Mouse (Mus musculus) liver, embryonic 13.5 days (tissue): ENCODE data around the gene Gm49320. TPM values are rescaled to one million over a fixed set of nuclear protein-coding genes. Genes with fewer than 3 reads are reported as not detected.
A peak's percentile ranks its signal among the peaks of the same experiment; 100 is the strongest.

Source experiments
- ATAC-seq: fragments of 200-750 bp; cut with Nextera tagmentation; 2 replicates; pipeline ENCODE4 v1.8.0; 2017; ENCODE audit warnings: low read depth, mild to moderate bottlenecking, moderate number of reproducible peaks, moderate library complexity
- DNase-seq: peaks from one replicate; pipeline ENCODE4 v3.0.0; 2022
- H3K27ac ChIP-seq: fragments of 300-500 bp; sonication (generic); 2 replicates; pipeline ENCODE4 v1.5.1; 2015; ENCODE audit warnings: moderate library complexity, mild to moderate bottlenecking, inconsistent platforms
- H3K27me3 ChIP-seq: fragments of 300-500 bp; sonication (generic); 2 replicates; pipeline ENCODE4 v1.6.1; 2015; ENCODE audit warnings: mild to moderate bottlenecking, inconsistent platforms
- H3K36me3 ChIP-seq: fragments of 300-500 bp; sonication (generic); 2 replicates; pipeline ENCODE4 v1.6.1; 2015; ENCODE audit warnings: mild to moderate bottlenecking, inconsistent platforms
- H3K4me1 ChIP-seq: fragments of 300-500 bp; sonication (generic); replicated peaks from 2 replicates; pipeline ENCODE4 v1.6.1; 2015; ENCODE audit warnings: inconsistent platforms
- H3K4me2 ChIP-seq: fragments of 300-500 bp; sonication (generic); 2 replicates; pipeline ENCODE4 v1.6.1; 2015; ENCODE audit warnings: inconsistent platforms, mild to moderate bottlenecking, moderate library complexity
- H3K4me3 ChIP-seq: fragments of 300-500 bp; sonication (generic); replicated peaks from 2 replicates; pipeline ENCODE4 v1.5.1; 2015; ENCODE audit warnings: mild to moderate bottlenecking, inconsistent platforms
- H3K9ac ChIP-seq: fragments of 300-500 bp; sonication (generic); 2 replicates; pipeline ENCODE4 v1.6.1; 2015; ENCODE audit warnings: mild to moderate bottlenecking, inconsistent platforms
- H3K9me3 ChIP-seq: fragments of 300-500 bp; sonication (generic); replicated peaks from 2 replicates; pipeline ENCODE4 v1.6.1; 2016; ENCODE audit warnings: inconsistent platforms
- WGBS: fragments of 180-500 bp; shearing (Covaris S2); methylation state at CpG from one replicate; pipeline ENCODE4 v1.1.7; 2015; ENCODE audit not compliant: insufficient replicate concordance; 5-methylcytosine and 5-hydroxymethylcytosine counted together
- polyA plus RNA-seq: library from polyadenylated mRNA; unstranded; fragments of >200 nt; fragmentation: Nextera tagmentation; extraction: Ambion mirVana; gene quantifications from 2 replicates; pipeline ENCODE4 v1.2.1, GENCODE M21; 2015

Gm49320 gene
- polyA plus RNA-seq, 1 experiment from 2014 or later: 0.23 TPM

DNA sequence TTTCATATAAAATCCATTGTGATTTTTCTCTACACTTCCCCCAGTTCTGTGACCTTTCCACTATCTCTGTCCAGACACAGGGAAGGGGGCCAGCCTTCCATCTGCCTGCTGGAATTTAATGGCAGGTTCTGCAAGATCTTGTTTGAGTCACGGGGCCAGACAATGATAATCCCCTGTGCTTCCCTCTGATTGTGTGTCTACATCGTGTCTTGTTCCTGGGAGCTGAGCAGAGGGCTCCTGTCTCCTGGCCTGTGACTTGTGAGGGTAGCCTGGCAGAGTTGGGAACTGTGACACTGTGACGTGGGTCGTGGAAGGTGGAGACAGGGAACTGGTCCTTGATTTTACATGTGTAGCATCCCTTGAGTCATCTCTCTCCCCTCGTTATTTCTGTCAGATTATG is 8.9 kb upstream of the Gm49320 start:
- DNase-seq (no peak), ATAC-seq (no peak)
- no peak overlapping the region for H3K9ac ChIP-seq
- H3K9me3 ChIP-seq: no peaks in the 10 kb centered on the region
- H3K27me3 ChIP-seq: peaks cover 45% of the 10 kb centered on the region
- no peaks in the 10 kb centered on the region for H3K36me3 ChIP-seq
- H3K4me3 ChIP-seq: no peak overlapping the region
- 55% methylated on average over 5 of the region's 5 CpGs for WGBS
- peaks cover 23% of the 10 kb centered on the region for H3K4me1 ChIP-seq
- H3K4me2 ChIP-seq: no peak overlapping the region
- no peak overlapping the region for H3K27ac ChIP-seq

DNA sequence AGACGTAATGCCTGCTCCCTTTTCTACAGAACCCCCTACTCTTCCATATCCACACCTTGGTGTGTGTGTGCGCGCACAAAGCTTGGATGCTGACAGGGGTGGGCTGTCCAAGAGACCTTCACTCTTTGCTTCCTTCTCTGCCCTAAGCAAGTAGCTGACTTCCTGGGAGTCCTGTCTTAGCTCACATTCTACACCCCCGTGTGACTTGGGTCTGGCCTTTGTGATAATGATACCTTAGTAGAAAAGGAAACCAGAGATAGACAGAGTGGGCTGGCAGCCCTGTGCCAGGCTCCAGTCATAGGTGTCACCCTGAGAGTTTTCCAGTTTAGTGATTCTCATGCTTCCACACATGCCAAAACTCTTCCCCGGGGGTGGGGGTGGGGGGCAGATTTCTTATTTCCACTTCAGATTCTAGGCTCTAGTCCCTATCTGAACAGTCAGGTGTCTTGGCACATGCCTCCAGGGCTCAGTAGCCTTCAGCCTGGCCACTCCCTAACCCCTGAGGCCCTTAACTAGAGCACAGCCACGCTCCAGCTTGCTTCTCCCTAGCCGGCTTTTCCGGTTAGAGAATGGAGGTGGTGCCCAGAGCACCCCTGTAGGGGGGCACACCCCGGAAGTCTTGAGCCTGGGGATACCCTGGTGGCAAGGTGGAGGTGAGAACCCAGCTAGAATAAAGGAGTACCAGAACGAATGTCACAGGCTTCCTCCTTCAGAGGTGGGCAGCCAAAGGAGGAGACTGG is 7.9 kb upstream of the Gm49320 start:
- H3K9ac ChIP-seq: no peak overlapping the region

DNA sequence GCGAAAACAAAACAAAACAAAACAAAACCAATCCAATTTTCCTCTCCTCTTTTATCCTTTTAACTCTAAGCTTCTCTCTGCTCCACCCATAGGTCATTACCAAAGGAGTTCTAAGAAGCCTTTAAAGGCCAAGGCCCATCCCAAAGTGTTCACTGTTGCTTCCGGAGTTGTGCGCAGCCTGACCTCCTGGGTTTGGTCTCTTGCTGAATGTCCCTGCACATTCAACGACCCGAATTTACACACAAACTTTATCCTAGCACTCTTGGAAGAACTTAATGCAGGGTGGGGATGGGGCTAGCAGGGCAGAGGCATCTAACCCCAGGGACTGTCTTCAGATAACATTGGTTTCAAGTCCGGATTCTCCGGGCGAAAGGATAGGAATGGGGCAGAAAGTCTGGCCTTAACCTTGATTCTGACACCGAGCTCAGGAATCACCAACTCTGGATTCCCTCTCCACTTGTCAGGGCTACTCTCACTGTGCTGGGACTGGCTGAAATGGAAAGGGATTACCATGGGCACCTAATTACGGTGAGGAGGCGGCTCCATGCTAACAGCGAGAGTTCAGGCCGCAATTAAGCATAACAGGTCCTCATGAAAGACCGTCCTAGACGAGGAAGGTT is 741 bp upstream of the Gm49320 start:
- DNase-seq (no peak), ATAC-seq (no peak; the same call in 1 of the 2 replicates)
- 18% methylated on average over 15 of the region's 15 CpGs for whole genome bisulfite sequencing
- Histone ChIP-seq H3K9ac (peak overlapping the region; percentile 86), H3K27me3 (peaks cover 5% of the 10 kb centered on the region; the same call in 1 of the 2 replicates), H3K4me2 (peak overlapping the region; percentile 91), H3K36me3 (peaks cover 23% of the 10 kb centered on the region), H3K27ac (peak overlapping the region; percentile 97), H3K9me3 (no peaks in the 10 kb centered on the region), H3K4me1 (peaks cover 47% of the 10 kb centered on the region), H3K4me3 (peak overlapping the region; percentile 81)

More for the DNA sequence above, 7.9 kb upstream of the Gm49320 start:
- Histone ChIP-seq H3K4me2 (no peak overlapping the region), H3K27ac (no peak overlapping the region), H3K27me3 (peaks cover 40% of the 10 kb centered on the region), H3K4me1 (peaks cover 23% of the 10 kb centered on the region), H3K36me3 (no peaks in the 10 kb centered on the region), H3K9me3 (no peaks in the 10 kb centered on the region), H3K4me3 (no peak overlapping the region)
- ATAC-seq (peak; percentile 52), DNase-seq (no peak)
- WGBS: 45% methylated on average over 10 of the region's 10 CpGs

DNA sequence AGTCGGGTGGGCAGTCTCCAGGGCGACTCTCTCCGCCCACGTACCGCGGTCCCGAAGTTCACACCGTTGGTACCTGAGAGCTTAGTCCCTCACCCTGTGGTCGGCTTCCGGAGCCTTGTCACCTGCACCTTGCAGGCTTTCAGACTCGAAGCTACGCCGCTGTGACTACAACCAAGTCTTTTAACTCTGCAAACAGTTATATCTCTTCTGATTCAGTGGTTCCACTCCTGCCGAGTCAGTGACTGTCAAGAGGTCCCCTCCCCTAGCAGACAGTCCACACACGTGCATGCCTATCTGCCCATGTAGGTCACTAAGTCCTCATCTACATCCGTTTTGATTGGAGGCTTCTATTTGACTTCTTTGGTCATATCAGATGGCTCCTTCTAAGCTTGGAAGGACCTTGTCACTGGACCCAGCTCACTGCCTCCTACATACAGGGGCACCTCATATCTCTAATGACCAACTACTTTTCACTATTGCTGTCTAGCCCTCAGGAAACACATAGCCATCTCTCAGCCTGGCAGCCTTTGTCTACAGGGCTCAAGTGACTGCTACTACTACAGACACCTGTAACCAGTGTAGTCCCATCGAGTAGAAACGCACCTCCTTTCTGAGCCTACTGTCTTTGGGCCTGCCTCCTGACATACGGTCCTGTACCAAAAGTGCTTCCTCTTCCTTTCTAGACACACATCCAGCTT is 677 bp downstream of the Gm49320 start:
- Histone ChIP-seq H3K4me1 (peaks cover 47% of the 10 kb centered on the region), H3K4me3 (peak overlapping the region; percentile 81), H3K27me3 (peaks cover 5% of the 10 kb centered on the region; the same call in 1 of the 2 replicates), H3K4me2 (peak overlapping the region; percentile 91), H3K27ac (peak overlapping the region; percentile 97), H3K9me3 (no peaks in the 10 kb centered on the region), H3K9ac (peak overlapping the region; percentile 86), H3K36me3 (peaks cover 37% of the 10 kb centered on the region)
- DNase-seq (no peak), ATAC-seq (peak; percentile 45)
- 8% methylated on average over 19 of the region's 19 CpGs for WGBS

DNA sequence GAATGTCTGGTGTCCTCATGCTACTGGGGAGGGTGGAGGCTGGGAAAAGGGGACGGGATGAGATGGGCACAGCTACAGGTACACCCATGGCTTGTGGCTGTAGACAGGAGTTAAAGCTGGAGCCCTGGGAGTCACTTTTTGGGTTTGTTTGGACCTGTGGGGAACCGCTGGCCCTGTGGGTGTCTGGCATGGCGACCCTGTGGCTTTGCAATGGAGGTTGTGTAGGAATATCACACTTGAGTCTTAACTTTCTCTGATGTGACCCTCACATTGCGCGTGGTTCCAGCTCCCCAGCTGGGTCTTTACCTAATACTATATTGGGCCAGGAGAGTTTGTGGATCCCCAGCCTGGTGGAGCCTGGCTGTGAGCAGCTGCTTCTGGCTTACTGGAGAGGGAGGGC is 6.4 kb downstream of the Gm49320 start:
- Histone ChIP-seq H3K4me1 (peaks cover 45% of the 10 kb centered on the region), H3K4me2 (no peak overlapping the region), H3K4me3 (no peak overlapping the region), H3K27me3 (no peaks in the 10 kb centered on the region), H3K9ac (no peak overlapping the region), H3K9me3 (no peaks in the 10 kb centered on the region), H3K27ac (no peak overlapping the region), H3K36me3 (peaks cover 87% of the 10 kb centered on the region)
- ATAC-seq (no peak), DNase-seq (no peak)
- 88% methylated on average over 5 of the region's 5 CpGs for WGBS

DNA sequence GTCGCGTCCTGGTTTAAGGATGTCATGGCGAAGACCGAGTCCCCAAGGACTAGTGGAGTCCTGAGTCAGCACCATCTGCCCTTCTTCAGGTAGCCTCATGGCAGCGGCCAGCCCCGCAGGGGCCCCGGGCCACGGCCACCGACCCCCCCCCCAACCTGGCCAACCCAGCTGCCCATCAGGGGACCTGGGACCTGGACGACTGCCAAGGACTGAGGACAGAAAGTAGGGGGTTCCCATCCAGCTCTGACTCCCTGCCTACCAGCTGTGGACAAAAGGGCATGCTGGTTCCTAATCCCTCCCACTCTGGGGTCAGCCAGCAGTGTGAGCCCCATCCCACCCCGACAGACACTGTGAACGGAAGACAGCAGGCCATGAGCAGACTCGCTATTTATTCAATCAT is 7.1 kb downstream of the Gm49320 start:
- H3K4me2 ChIP-seq: no peak overlapping the region
- no peak overlapping the region for H3K9ac ChIP-seq
- no peaks in the 10 kb centered on the region for H3K9me3 ChIP-seq
- no peaks in the 10 kb centered on the region for H3K27me3 ChIP-seq
- peaks cover 45% of the 10 kb centered on the region for H3K4me1 ChIP-seq
- DNase-seq: no peak
- H3K27ac ChIP-seq: no peak overlapping the region
- peaks cover 84% of the 10 kb centered on the region for H3K36me3 ChIP-seq
- ATAC-seq: no peak
- WGBS: 87% methylated on average over 13 of the region's 13 CpGs
- H3K4me3 ChIP-seq: no peak overlapping the region

DNA sequence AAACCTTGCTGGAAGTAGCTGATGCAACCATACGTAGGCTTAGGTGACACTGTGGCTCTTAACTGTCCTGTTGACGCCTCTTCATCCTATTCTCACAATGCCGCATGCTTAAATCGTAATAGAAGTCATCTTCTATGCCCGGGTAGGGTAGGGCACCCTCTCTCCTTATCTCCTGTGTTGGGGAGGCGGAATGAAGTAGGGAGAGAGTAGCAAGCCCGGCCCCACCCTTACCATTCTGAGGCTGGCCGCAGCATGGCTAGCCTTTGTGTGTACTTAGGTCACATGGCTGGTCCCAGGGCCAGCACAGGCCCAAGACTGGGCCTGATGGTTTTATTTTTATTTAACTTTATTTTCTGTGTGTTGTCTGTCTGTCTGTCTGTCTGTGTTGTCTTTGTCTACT is 8.6 kb downstream of the Gm49320 start:
- Histone ChIP-seq H3K4me1 (peaks cover 41% of the 10 kb centered on the region), H3K9me3 (no peaks in the 10 kb centered on the region), H3K4me3 (no peak overlapping the region), H3K4me2 (no peak overlapping the region), H3K27me3 (no peaks in the 10 kb centered on the region), H3K27ac (no peak overlapping the region), H3K36me3 (peaks cover 72% of the 10 kb centered on the region), H3K9ac (no peak overlapping the region)
- ATAC-seq: peak; percentile 32; the same call in 1 of the 2 replicates
- DNase-seq: no peak
- 78% methylated on average over 8 of the region's 8 CpGs for WGBS

DNA sequence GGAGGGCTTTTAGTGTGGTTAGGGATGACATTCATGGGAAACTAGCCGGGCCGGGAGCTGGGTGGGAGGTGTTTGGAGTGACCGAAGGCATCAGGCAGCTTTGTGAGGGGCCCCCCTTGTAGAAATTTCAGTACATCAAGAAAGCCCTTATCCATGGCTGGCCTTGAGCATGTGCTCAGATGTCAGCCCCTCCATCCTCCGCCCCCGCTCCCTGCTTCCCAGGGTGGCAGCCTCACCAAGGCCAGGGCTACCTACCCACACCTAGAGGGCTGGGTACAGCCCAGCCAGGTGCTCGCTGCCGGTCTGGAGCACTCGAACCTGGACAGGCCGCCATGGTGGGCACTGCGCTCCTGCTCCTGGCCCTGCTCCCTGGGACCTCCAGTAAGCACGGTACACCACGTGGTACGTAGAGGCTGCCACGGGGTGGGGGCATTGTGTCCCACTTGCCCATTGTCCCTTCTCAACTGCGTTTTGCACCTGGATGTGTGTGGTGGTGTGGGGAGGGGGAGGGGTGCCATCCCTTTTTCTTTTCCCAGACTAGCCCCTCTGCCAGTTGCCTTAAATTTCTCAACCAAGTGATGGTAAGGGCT is 9.4 kb downstream of the Gm49320 start, which contains the start of gene Tgfbr3l:
Tgfbr3l (plus strand) TSS at position 264 of the 590 bp plus-strand sequence.
- no peak within 1 kb of the TSS for H3K4me3 ChIP-seq
- 85% methylated on average over 15 of the region's 15 CpGs for WGBS
- H3K27ac ChIP-seq: no peak within 1 kb of the TSS
- no peaks in the 10 kb centered on the region for H3K27me3 ChIP-seq
- H3K9me3 ChIP-seq: no peaks in the 10 kb centered on the region
- H3K4me1 ChIP-seq: peaks cover 46% of the 10 kb centered on the region
- no peak within 1 kb of the TSS for H3K9ac ChIP-seq
- ATAC-seq: no peak
- H3K36me3 ChIP-seq: peaks cover 64% of the 10 kb centered on the region
- no peak for DNase-seq
- no peak within 1 kb of the TSS for H3K4me2 ChIP-seq

DNA sequence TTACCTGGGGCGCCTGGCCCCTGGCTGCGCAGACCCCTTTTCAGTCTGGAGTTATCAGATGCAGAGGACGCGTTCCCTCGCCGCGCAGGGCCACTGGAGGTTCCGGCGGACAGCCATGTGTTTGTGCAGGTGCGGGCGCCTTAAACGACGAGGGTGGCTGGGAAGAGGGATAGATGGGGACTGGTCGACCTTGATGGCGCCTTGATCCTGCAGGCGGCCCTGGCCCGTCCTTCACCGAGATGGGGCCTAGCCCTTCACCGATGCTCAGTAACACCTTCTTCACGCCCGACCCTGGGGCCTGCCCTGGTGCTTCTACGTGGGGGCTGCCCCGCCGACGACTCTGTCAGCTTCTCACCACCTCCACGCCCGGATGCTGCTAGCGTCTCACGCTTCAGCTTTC is 10.5 kb downstream of the Gm49320 start:
- H3K4me1 ChIP-seq: peaks cover 54% of the 10 kb centered on the region
- no peaks in the 10 kb centered on the region for H3K27me3 ChIP-seq
- H3K36me3 ChIP-seq: peaks cover 53% of the 10 kb centered on the region
- DNase-seq: no peak
- H3K9ac ChIP-seq: no peak overlapping the region
- 48% methylated on average over 29 of the region's 29 CpGs for WGBS
- no peak overlapping the region for H3K27ac ChIP-seq
- no peak for ATAC-seq
- H3K4me2 ChIP-seq: no peak overlapping the region
- H3K9me3 ChIP-seq: no peaks in the 10 kb centered on the region
- H3K4me3 ChIP-seq: no peak overlapping the region

DNA sequence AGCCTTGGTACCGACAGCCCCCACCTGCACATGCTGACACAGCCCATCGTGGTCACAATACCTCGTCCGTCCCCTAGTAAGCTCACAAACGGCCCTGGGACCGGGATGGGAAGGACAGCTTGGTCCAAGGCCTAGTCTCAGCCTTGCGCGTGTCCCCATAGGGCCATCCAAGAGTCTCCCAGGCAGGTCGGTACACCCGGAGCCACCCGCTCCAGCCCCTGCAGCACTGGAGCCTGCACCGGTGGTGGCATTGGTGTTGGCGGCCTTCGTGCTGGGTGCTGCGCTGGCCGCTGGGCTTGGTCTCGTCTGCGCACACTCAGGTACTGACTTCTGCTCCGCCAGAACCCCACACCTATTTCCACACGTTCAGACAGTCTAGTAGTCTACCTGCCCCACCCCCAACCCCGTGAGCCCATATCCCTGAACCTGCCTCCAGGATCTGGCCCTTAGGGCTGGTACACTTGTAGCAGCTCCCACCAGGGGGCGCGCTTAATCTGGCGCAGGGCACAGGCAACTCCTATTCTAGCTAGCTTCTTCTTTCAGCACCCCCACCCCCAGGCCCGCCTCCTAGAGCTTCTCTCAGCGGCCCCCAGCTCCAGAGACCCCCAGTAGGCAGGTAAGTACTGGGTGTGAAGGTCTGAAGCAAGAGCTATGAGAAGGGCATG is 11.8 kb downstream of the Gm49320 start:
- Histone ChIP-seq H3K9ac (no peak overlapping the region), H3K4me1 (peaks cover 55% of the 10 kb centered on the region), H3K27me3 (no peaks in the 10 kb centered on the region), H3K4me2 (no peak overlapping the region), H3K4me3 (no peak overlapping the region), H3K9me3 (no peaks in the 10 kb centered on the region), H3K36me3 (peaks cover 53% of the 10 kb centered on the region), H3K27ac (no peak overlapping the region)
- peak; percentile 73 for DNase-seq
- 36% methylated on average over 26 of the region's 26 CpGs for WGBS
- ATAC-seq: no peak; the same call in 1 of the 2 replicates
